Mouse (Mus musculus) small intestine, adult 2 months (tissue): ENCODE measurements around the gene Rhoc.

Experiments
- CTCF ChIP-seq: fragments of 200-500 bp; IDR thresholded peaks from 2 replicates; pipeline ENCODE4 v1.5.1; 2012; ENCODE audit warnings: low read depth, mild to moderate bottlenecking, control low read depth, inconsistent platforms, low read length, moderate library complexity, mixed read lengths; ENCODE audit not compliant: insufficient replicate concordance, insufficient read length; ENCODE audit errors: extremely low read depth
- POLR2A ChIP-seq: fragments of 200-500 bp; IDR thresholded peaks from 2 replicates; pipeline ENCODE4 v1.6.1; 2012; ENCODE audit warnings: low read depth, mild to moderate bottlenecking, control low read depth, inconsistent platforms, low read length, moderate library complexity

- TF ChIP-seq CTCF (no peak), POLR2A (peak; percentile 46; the same call in 1 of the 2 replicates)
Measured at GRCm38 (mm10) chr3:104780561-104781420, 7.4 kb upstream of the Rhoc start, which contains the start of gene Ppm1j.
